Mouse (Mus musculus) limb, embryonic 12.5 days (tissue): ENCODE measurements around the gene Dlgap4. TPM values are rescaled to one million over a fixed set of nuclear protein-coding genes. Genes with fewer than 3 reads are reported as not detected.
"Not testable (repeated sequence)": the region's sequence is repeated elsewhere in the genome, so short reads cannot be mapped to it uniquely, and the experiment has no call there.

Source experiments
- ATAC-seq: fragments of 200-750 bp; cut with Nextera tagmentation; 2 replicates; pipeline ENCODE4 v1.8.0; 2017; ENCODE audit warnings: low read depth, moderate TSS enrichment; ENCODE audit not compliant: insufficient number of reproducible peaks, insufficient read depth, low FRiP score, low TSS enrichment
- H3K27ac ChIP-seq: fragments of 300-500 bp; sonication (generic); 2 replicates; pipeline ENCODE4 v1.5.1; 2016; ENCODE audit warnings: mild to moderate bottlenecking, moderate library complexity
- H3K27me3 ChIP-seq: fragments of 300-500 bp; sonication (generic); 2 replicates; pipeline ENCODE4 v1.6.1; 2016; ENCODE audit warnings: mild to moderate bottlenecking, moderate library complexity
- H3K36me3 ChIP-seq: fragments of 300-500 bp; sonication (generic); 2 replicates; pipeline ENCODE4 v1.6.1; 2016; ENCODE audit warnings: mild to moderate bottlenecking, moderate library complexity
- H3K4me1 ChIP-seq: fragments of 300-500 bp; sonication (generic); replicated peaks from 2 replicates; pipeline ENCODE4 v1.6.1; 2016
- H3K4me2 ChIP-seq: fragments of 300-500 bp; sonication (generic); 2 replicates; pipeline ENCODE4 v1.6.1; 2016; ENCODE audit warnings: mild to moderate bottlenecking, moderate library complexity
- H3K4me3 ChIP-seq: fragments of 300-500 bp; sonication (generic); replicated peaks from 2 replicates; pipeline ENCODE4 v1.5.1; 2016; ENCODE audit warnings: mild to moderate bottlenecking
- H3K9ac ChIP-seq: fragments of 300-500 bp; sonication (generic); replicated peaks from 2 replicates; pipeline ENCODE4 v1.6.1; 2016; ENCODE audit warnings: mild to moderate bottlenecking, moderate library complexity
- H3K9me3 ChIP-seq: fragments of 300-500 bp; sonication (generic); 2 replicates; pipeline ENCODE4 v1.6.1; 2016; ENCODE audit warnings: mild to moderate bottlenecking, moderate library complexity
- WGBS: fragments of 180-500 bp; shearing (Covaris S2); methylation state at CpG from one replicate; pipeline ENCODE4 v1.1.7; 2016; 5-methylcytosine and 5-hydroxymethylcytosine counted together
- polyA plus RNA-seq: library from polyadenylated mRNA; unstranded; fragments of >200 nt; fragmentation: Nextera tagmentation; extraction: Ambion mirVana; gene quantifications from 2 replicates; pipeline ENCODE4 v1.2.1, GENCODE M21; 2016

Dlgap4 gene
- polyA plus RNA-seq, 1 experiment from 2014 or later: 106 TPM

DNA sequence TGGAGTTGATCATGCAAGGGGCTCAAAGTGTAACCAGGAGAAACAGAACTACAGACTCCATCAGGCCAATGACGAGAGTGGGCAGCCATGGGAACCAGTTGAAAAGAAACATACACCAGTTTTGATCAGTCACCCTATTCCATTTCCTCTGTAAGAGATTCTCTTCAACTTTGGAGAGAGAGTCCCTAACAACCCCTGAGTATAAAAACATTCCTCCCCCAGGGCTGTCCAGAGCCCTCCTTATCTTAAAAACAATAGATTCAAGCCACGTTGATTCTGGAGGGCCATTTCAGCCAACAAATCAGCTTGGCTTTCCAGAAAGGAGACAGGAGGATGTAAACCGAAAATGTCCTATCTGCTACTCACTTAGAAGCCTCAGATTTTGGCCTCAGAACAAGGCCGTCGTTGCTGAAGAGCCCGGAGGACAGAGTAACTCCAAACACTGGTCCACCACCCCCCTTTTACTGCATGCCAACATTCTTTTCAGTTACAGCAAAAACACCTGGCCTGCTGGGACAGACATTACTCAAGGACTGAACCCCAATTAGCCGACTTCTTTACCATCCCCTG lies 170.6 kb downstream of the Dlgap4 start:
- ATAC-seq: no peak
- Histone ChIP-seq H3K4me2 (no peak overlapping the region), H3K4me3 (no peak overlapping the region), H3K27me3 (0 out of 2 replicates have a peak, but pooled peaks cover 4% of the 10 kb centered on the region), H3K9me3 (0 out of 2 replicates have a peak, but pooled peaks cover 7% of the 10 kb centered on the region), H3K4me1 (peaks cover 7% of the 10 kb centered on the region), H3K36me3 (no peaks in the 10 kb centered on the region), H3K9ac (no peak overlapping the region), H3K27ac (no peak overlapping the region)
- 64% methylated on average over 7 of the region's 7 CpGs for WGBS

DNA sequence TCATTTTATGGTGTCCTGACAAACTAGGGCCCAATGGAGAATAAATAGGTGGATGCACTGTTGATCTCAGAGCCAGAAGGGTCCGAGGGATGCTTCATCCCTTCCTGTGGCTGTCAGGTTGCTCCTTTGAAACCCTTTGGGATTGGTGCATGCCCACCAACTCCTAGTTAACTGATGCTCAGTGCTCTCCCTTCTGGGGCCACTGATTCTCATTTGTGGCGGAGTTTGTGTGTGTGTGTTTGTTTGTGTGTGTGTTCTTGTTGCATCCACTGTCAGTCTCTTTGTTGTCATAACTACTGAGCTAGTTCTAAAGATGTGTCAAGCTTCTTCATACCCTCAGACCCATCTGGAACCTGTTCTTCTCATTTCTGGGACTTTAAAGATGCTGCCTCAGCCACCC lies 171.4 kb downstream of the Dlgap4 start:
- Histone ChIP-seq H3K4me3 (no peak overlapping the region), H3K9me3 (0 out of 2 replicates have a peak, but pooled peaks cover 7% of the 10 kb centered on the region), H3K27ac (no peak overlapping the region), H3K36me3 (no peaks in the 10 kb centered on the region), H3K4me2 (no peak overlapping the region), H3K4me1 (peaks cover 7% of the 10 kb centered on the region), H3K9ac (no peak overlapping the region), H3K27me3 (0 out of 2 replicates have a peak, but pooled peaks cover 3% of the 10 kb centered on the region)
- 86% methylated on average over 2 of the region's 2 CpGs for WGBS
- ATAC-seq: no peak

GRCm38 (mm10) chr2:156786369-156786768 lies 172.9 kb downstream of the Dlgap4 start:
- H3K27ac ChIP-seq, H3K9ac ChIP-seq, H3K4me2 ChIP-seq, H3K36me3 ChIP-seq, H3K4me1 ChIP-seq, H3K9me3 ChIP-seq, H3K27me3 ChIP-seq, ATAC-seq, H3K4me3 ChIP-seq: not testable (repeated sequence)

- no peaks in the 10 kb centered on the region for H3K4me1 ChIP-seq
- no peak overlapping the region for H3K4me3 ChIP-seq
- WGBS: 88% methylated on average over 5 of the region's 5 CpGs
- H3K36me3 ChIP-seq: no peaks in the 10 kb centered on the region
- H3K27me3 ChIP-seq: no peaks in the 10 kb centered on the region
- no peak for ATAC-seq
- no peak overlapping the region for H3K27ac ChIP-seq
- no peak overlapping the region for H3K9ac ChIP-seq
- H3K4me2 ChIP-seq: no peak overlapping the region
- peaks cover 16% of the 10 kb centered on the region for H3K9me3 ChIP-seq
Observed at GRCm38 (mm10) chr2:156787090-156787775, 173.7 kb downstream of the Dlgap4 start.

DNA sequence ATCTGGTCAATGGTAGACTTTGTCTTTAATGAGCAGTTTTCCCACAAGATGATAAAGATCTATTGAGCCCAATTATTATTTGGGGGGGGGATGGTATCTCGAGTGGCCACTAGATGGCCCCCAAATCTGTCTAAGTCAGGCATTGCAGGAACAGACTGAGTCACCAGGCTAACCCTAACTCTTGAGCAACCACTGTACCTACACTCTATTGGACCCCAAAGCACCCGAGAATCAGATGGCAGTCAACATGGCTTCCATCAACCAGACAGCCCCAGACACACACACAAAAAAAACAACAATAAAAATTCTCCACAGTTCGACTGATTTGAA lies 174.2 kb downstream of the Dlgap4 start:
- ATAC-seq: no peak
- no peaks in the 10 kb centered on the region for H3K36me3 ChIP-seq
- 45% methylated on average over 3 of the region's 3 CpGs for WGBS
- no peak overlapping the region for H3K27ac ChIP-seq
- H3K4me3 ChIP-seq: no peak overlapping the region
- H3K4me2 ChIP-seq: no peak overlapping the region
- no peak overlapping the region for H3K9ac ChIP-seq
- no peaks in the 10 kb centered on the region for H3K4me1 ChIP-seq
- H3K27me3 ChIP-seq: no peaks in the 10 kb centered on the region
- peaks cover 20% of the 10 kb centered on the region for H3K9me3 ChIP-seq

DNA sequence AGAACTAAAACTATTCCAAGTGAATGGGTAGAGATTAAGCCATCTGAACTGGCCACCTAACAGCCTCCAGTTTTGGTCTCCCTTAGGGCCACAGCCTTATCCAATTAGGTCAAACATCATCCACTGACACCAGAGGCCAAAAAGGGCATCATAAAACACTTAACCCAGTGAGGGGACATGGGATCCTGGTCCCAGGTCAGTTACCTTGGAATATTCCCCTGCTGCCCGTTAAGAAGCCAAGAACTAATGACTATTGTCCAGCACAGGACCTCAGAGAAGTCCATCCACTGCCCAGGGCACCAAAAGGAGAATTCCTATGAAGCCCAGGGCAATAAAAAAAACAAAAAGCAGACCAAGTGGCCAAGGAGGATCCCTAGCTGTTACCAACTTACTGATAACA lies 175.3 kb downstream of the Dlgap4 start:
- Histone ChIP-seq H3K27me3 (no peaks in the 10 kb centered on the region), H3K4me3 (no peak overlapping the region), H3K9me3 (peaks cover 20% of the 10 kb centered on the region), H3K4me1 (no peaks in the 10 kb centered on the region), H3K36me3 (no peaks in the 10 kb centered on the region), H3K27ac (no peak overlapping the region), H3K4me2 (no peak overlapping the region), H3K9ac (no peak overlapping the region)
- 33% methylated on average over 1 of the region's 1 CpGs for WGBS
- ATAC-seq: no peak

GRCm38 (mm10) chr2:156798516-156798915 lies 185.0 kb downstream of the Dlgap4 start:
- Histone ChIP-seq H3K9ac (no peak overlapping the region), H3K27ac (no peak overlapping the region), H3K27me3 (no peaks in the 10 kb centered on the region), H3K9me3 (no peaks in the 10 kb centered on the region), H3K4me2 (no peak overlapping the region), H3K4me3 (no peak overlapping the region), H3K36me3 (no peaks in the 10 kb centered on the region), H3K4me1 (0 out of 2 replicates have a peak, but pooled peaks cover 3% of the 10 kb centered on the region)
- no peak for ATAC-seq
- 71% methylated on average over 1 of the region's 1 CpGs for WGBS

- Histone ChIP-seq H3K27ac (no peak overlapping the region), H3K36me3 (no peaks in the 10 kb centered on the region), H3K27me3 (no peaks in the 10 kb centered on the region), H3K4me3 (no peak overlapping the region), H3K4me1 (0 out of 2 replicates have a peak, but pooled peaks cover 3% of the 10 kb centered on the region), H3K9ac (no peak overlapping the region), H3K9me3 (no peaks in the 10 kb centered on the region), H3K4me2 (no peak overlapping the region)
- ATAC-seq: no peak
- WGBS: 65% methylated on average over 4 of the region's 4 CpGs
Observed at GRCm38 (mm10) chr2:156801045-156801444, 187.5 kb downstream of the Dlgap4 start.

DNA sequence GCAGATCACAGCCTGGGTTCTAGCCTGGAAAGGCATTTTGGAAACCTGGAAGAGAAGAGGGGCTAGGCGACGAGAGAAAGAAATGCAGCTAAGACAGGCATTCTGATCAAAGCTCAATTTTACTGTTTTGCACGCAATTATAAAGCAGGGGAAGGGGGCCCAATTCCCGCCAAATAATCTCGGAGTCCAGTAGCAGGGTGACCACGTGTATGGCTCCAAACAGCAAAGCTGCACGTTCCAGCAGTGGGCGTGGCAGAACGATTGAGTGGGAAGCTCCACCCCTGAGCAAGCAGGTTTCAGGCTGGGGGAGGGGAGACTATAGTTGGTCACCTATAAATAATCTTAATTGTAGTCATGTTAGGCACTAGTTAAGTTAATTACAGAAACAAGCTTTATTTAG lies 188.6 kb downstream of the Dlgap4 start:
- H3K4me2 ChIP-seq, H3K27ac ChIP-seq, ATAC-seq, H3K9me3 ChIP-seq, H3K4me1 ChIP-seq, H3K36me3 ChIP-seq, H3K4me3 ChIP-seq, H3K27me3 ChIP-seq, H3K9ac ChIP-seq: not testable (repeated sequence)
- 47% methylated on average over 9 of the region's 9 CpGs for WGBS

GRCm38 (mm10) chr2:156803698-156804372 lies 190.3 kb downstream of the Dlgap4 start:
- Histone ChIP-seq H3K9ac (no peak overlapping the region), H3K27me3 (no peaks in the 10 kb centered on the region), H3K4me2 (no peak overlapping the region), H3K36me3 (no peaks in the 10 kb centered on the region), H3K4me3 (no peak overlapping the region), H3K27ac (no peak overlapping the region), H3K4me1 (0 out of 2 replicates have a peak, but pooled peaks cover 3% of the 10 kb centered on the region), H3K9me3 (no peaks in the 10 kb centered on the region)
- ATAC-seq: no peak
- 65% methylated on average over 4 of the region's 4 CpGs for WGBS

DNA sequence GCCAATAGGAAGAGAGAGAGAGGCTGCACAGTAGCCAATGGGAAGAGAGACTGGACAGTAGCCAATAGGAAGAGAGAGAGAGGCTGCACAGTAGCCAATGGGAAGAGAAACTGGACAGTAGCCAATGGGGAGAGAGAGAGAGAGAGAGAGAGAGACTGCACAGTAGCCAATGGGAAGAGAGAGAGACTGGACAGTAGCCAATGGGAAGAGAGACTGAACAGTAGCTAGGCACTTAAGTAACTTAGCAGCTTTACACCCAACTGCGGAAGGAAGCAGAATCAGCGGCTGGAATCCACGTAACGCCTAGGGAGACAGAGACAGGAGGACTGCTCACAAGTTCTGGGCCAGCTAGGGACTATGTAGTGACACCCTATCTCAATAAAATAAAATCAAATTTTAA lies 191.1 kb downstream of the Dlgap4 start:
- no peak for ATAC-seq
- H3K4me2 ChIP-seq: no peak overlapping the region

More for the DNA sequence above, 191.1 kb downstream of the Dlgap4 start:
- Histone ChIP-seq H3K27ac (no peak overlapping the region), H3K4me1 (peaks cover 2% of the 10 kb centered on the region; the same call in 1 of the 2 replicates), H3K27me3 (no peaks in the 10 kb centered on the region), H3K9ac (no peak overlapping the region), H3K4me3 (no peak overlapping the region), H3K36me3 (no peaks in the 10 kb centered on the region), H3K9me3 (no peaks in the 10 kb centered on the region)
- 90% methylated on average over 4 of the region's 4 CpGs for WGBS
